Mouse (Mus musculus): Measurements from ENCODE around the gene Ppp1r1b.
A peak's percentile ranks its signal among the peaks of the same experiment; 100 is the strongest.

The Ppp1r1b gene

GRCm38 (mm10) chr11:98346168-98346567 lies 2.0 kb upstream of the Ppp1r1b start:
- DNase-seq (ENCODE audit: low read depth, low spot score), result no peak

GRCm38 (mm10) chr11:98347385-98348082 lies 670 bp upstream of the Ppp1r1b start:
- DNase-seq (ENCODE audit: low read depth, low spot score), result no peak

- DNase-seq (ENCODE audit: low read depth, low spot score), result no peak
Measured at GRCm38 (mm10) chr11:98349308-98349707, 1.1 kb downstream of the Ppp1r1b start.

- no peak for DNase-seq (ENCODE audit: low read depth, low spot score)
Measured at GRCm38 (mm10) chr11:98352272-98352990, 4.2 kb downstream of the Ppp1r1b start.

- no peak for DNase-seq (ENCODE audit: low read depth, low spot score)
Measured at GRCm38 (mm10) chr11:98353651-98354211, 5.5 kb downstream of the Ppp1r1b start.

GRCm38 (mm10) chr11:98354445-98354844 lies 6.2 kb downstream of the Ppp1r1b start:
- DNase-seq (ENCODE audit: low read depth, low spot score), result no peak

- peak; percentile 47 for DNase-seq (ENCODE audit: low read depth, low spot score)
Measured at GRCm38 (mm10) chr11:98355732-98356299, 7.6 kb downstream of the Ppp1r1b start.

- DNase-seq (ENCODE audit: low read depth, low spot score), result no peak
Measured at GRCm38 (mm10) chr11:98356625-98357394, 8.6 kb downstream of the Ppp1r1b start.

- DNase-seq (ENCODE audit: low read depth, low spot score), result no peak
Measured at GRCm38 (mm10) chr11:98357396-98358160, 9.4 kb downstream of the Ppp1r1b start.

- DNase-seq (ENCODE audit: low read depth, low spot score), result peak; percentile 80
Measured at GRCm38 (mm10) chr11:98358161-98359083, 10.2 kb downstream of the Ppp1r1b start, which contains the start of gene Stard3. Gene Stard3 (plus strand): TSS chr11:98358368.

- DNase-seq (ENCODE audit: low read depth, low spot score), result no peak
Measured at GRCm38 (mm10) chr11:98360866-98361521, 12.8 kb downstream of the Ppp1r1b start.

- DNase-seq (ENCODE audit: low read depth, low spot score), result no peak
Measured at GRCm38 (mm10) chr11:98363817-98364216, 15.6 kb downstream of the Ppp1r1b start.

GRCm38 (mm10) chr11:98364410-98364809 lies 16.2 kb downstream of the Ppp1r1b start:
- DNase-seq (ENCODE audit: low read depth, low spot score), result no peak

GRCm38 (mm10) chr11:98366290-98366689 lies 18.1 kb downstream of the Ppp1r1b start:
- DNase-seq (ENCODE audit: low read depth, low spot score), result no peak

- DNase-seq (ENCODE audit: low read depth, low spot score), result no peak
Measured at GRCm38 (mm10) chr11:98367171-98367862, 19.1 kb downstream of the Ppp1r1b start.

GRCm38 (mm10) chr11:98367863-98368186 lies 19.6 kb downstream of the Ppp1r1b start:
- no peak for DNase-seq (ENCODE audit: low read depth, low spot score)

GRCm38 (mm10) chr11:98369337-98369736 lies 21.1 kb downstream of the Ppp1r1b start:
- DNase-seq (ENCODE audit: low read depth, low spot score), result no peak

- no peak for DNase-seq (ENCODE audit: low read depth, low spot score)
Measured at GRCm38 (mm10) chr11:98370588-98370987, 22.4 kb downstream of the Ppp1r1b start.

Data from retina, adult 2 months (tissue).